Mouse (Mus musculus) stomach, postnatal 0 days (tissue): ENCODE data around the gene Pgpep1l. TPM values are rescaled to one million over a fixed set of nuclear protein-coding genes. Genes with fewer than 3 reads are reported as not detected.
A peak's percentile ranks its signal among the peaks of the same experiment; 100 is the strongest.

Experiments used
- ATAC-seq: fragments of 200-750 bp; cut with Nextera tagmentation; 2 replicates; pipeline ENCODE4 v1.8.0; 2017; ENCODE audit not compliant: low FRiP score, low TSS enrichment
- DNase-seq: peaks from one replicate; pipeline ENCODE4 v3.0.0-alpha.2; 2016; ENCODE audit warnings: low spot score
- H3K27ac ChIP-seq: fragments of 300-500 bp; sonication (generic); replicated peaks from 2 replicates; pipeline ENCODE4 v1.5.1; 2014; ENCODE audit warnings: mild to moderate bottlenecking, control low read depth
- H3K27me3 ChIP-seq: fragments of 300-500 bp; sonication (generic); 2 replicates; pipeline ENCODE4 v1.6.1; 2014; ENCODE audit warnings: low read length; ENCODE audit not compliant: control insufficient read depth, insufficient read depth
- H3K36me3 ChIP-seq: fragments of 300-500 bp; sonication (generic); 2 replicates; pipeline ENCODE4 v1.6.1; 2014; ENCODE audit warnings: low read length, mixed read lengths; ENCODE audit not compliant: control insufficient read depth, insufficient read depth
- H3K4me1 ChIP-seq: fragments of 300-500 bp; sonication (generic); replicated peaks from 2 replicates; pipeline ENCODE4 v1.6.1; 2014; ENCODE audit warnings: antibody characterized with exemption; ENCODE audit not compliant: control insufficient read depth, insufficient read depth
- H3K4me2 ChIP-seq: fragments of 300-500 bp; sonication (generic); replicated peaks from 2 replicates; pipeline ENCODE4 v1.6.1; 2014; ENCODE audit warnings: low read depth, mild to moderate bottlenecking, control low read depth, moderate library complexity
- H3K4me3 ChIP-seq: fragments of 300-500 bp; sonication (generic); 2 replicates; pipeline ENCODE4 v1.5.1; 2014; ENCODE audit warnings: low read depth, low read length, control low read depth
- H3K9ac ChIP-seq: fragments of 300-500 bp; sonication (generic); 2 replicates; pipeline ENCODE4 v1.6.1; 2014; ENCODE audit warnings: mild to moderate bottlenecking, low read length, control low read depth, mixed read lengths
- H3K9me3 ChIP-seq: fragments of 300-500 bp; sonication (generic); 2 replicates; pipeline ENCODE4 v1.6.1; 2016; ENCODE audit warnings: low read length; ENCODE audit not compliant: control insufficient read depth
- CTCF ChIP-seq: IDR thresholded peaks from 2 replicates; pipeline ENCODE4 v1.5.1; 2016; ENCODE audit warnings: antibody characterized with exemption, low read depth, mild to moderate bottlenecking, moderate library complexity
- EP300 ChIP-seq: optimal IDR thresholded peaks from 2 replicates; pipeline ENCODE3; 2016; ENCODE audit warnings: antibody characterized with exemption
- WGBS: fragments of 180-500 bp; shearing (Covaris S2); extraction: QIAGEN DNeasy Blood & Tissue Kit; methylation state at CpG from one replicate; pipeline ENCODE4 v1.1.7; 2014; 5-methylcytosine and 5-hydroxymethylcytosine counted together
- polyA plus RNA-seq: library from polyadenylated mRNA; unstranded; fragments of >200 nt; fragmentation: Nextera tagmentation; extraction: Ambion mirVana; gene quantifications from 2 replicates; pipeline ENCODE4 v1.2.1, GENCODE M21; 2015

Pgpep1l gene
- polyA plus RNA-seq, 1 experiment from 2014 or later, result not detected

- ATAC-seq (no peak), DNase-seq (no peak)
- no peak overlapping the region for H3K27ac ChIP-seq
- TF ChIP-seq EP300 (no peak), CTCF (no peak)
- H3K4me2 ChIP-seq, result no peak overlapping the region
- no peak overlapping the region for H3K9ac ChIP-seq
- H3K4me1 ChIP-seq, result no peaks in the 10 kb centered on the region
- no peaks in the 10 kb centered on the region for H3K27me3 ChIP-seq
- H3K36me3 ChIP-seq, result no peaks in the 10 kb centered on the region
- H3K4me3 ChIP-seq, result no peak overlapping the region
- 73% methylated on average over 8 of the region's 8 CpGs for WGBS
- no peaks in the 10 kb centered on the region for H3K9me3 ChIP-seq
Measured at GRCm38 (mm10) chr7:68236817-68237216, 27.2 kb downstream of the Pgpep1l start.

- TF ChIP-seq CTCF (no peak), EP300 (no peak)
- peaks cover 5% of the 10 kb centered on the region; the same call in 1 of the 2 replicates for H3K36me3 ChIP-seq
- 21% methylated on average over 13 of the region's 13 CpGs for WGBS
- H3K9me3 ChIP-seq, result no peaks in the 10 kb centered on the region
- no peaks in the 10 kb centered on the region for H3K4me1 ChIP-seq
- H3K4me2 ChIP-seq, result no peak overlapping the region
- H3K27me3 ChIP-seq, result no peaks in the 10 kb centered on the region
- ATAC-seq, result no peak
- H3K4me3 ChIP-seq, result no peak overlapping the region
- H3K9ac ChIP-seq, result no peak overlapping the region
- peak; percentile 30 for DNase-seq
- no peak overlapping the region for H3K27ac ChIP-seq
Measured at GRCm38 (mm10) chr7:68233619-68234223, 30.3 kb downstream of the Pgpep1l start.

GRCm38 (mm10) chr7:68232521-68232920, 31.5 kb downstream of the Pgpep1l start:
- H3K4me2 ChIP-seq, result no peak overlapping the region
- no peaks in the 10 kb centered on the region for H3K27me3 ChIP-seq
- TF ChIP-seq CTCF (no peak), EP300 (no peak)
- WGBS, result 91% methylated on average over 5 of the region's 5 CpGs
- no peaks in the 10 kb centered on the region for H3K9me3 ChIP-seq
- no peak overlapping the region for H3K4me3 ChIP-seq
- peaks cover 8% of the 10 kb centered on the region; the same call in 1 of the 2 replicates for H3K36me3 ChIP-seq
- no peak overlapping the region for H3K9ac ChIP-seq
- no peaks in the 10 kb centered on the region for H3K4me1 ChIP-seq
- DNase-seq (no peak), ATAC-seq (no peak)
- no peak overlapping the region for H3K27ac ChIP-seq

GRCm38 (mm10) chr7:68230831-68231230, 33.2 kb downstream of the Pgpep1l start:
- Histone ChIP-seq H3K4me3 (no peak overlapping the region), H3K27me3 (no peaks in the 10 kb centered on the region), H3K9ac (no peak overlapping the region), H3K36me3 (peaks cover 10% of the 10 kb centered on the region; the same call in 1 of the 2 replicates), H3K4me1 (no peaks in the 10 kb centered on the region), H3K27ac (no peak overlapping the region), H3K9me3 (no peaks in the 10 kb centered on the region), H3K4me2 (no peak overlapping the region)
- 83% methylated on average over 9 of the region's 9 CpGs for WGBS
- DNase-seq, result no peak
- ATAC-seq, result no peak
- TF ChIP-seq CTCF (no peak), EP300 (no peak)

- no peak overlapping the region for H3K4me2 ChIP-seq
- 67% methylated on average over 6 of the region's 6 CpGs for WGBS
- no peak overlapping the region for H3K4me3 ChIP-seq
- no peak overlapping the region for H3K9ac ChIP-seq
- no peaks in the 10 kb centered on the region for H3K27me3 ChIP-seq
- H3K4me1 ChIP-seq, result no peaks in the 10 kb centered on the region
- no peak overlapping the region for H3K27ac ChIP-seq
- peaks cover 17% of the 10 kb centered on the region for H3K36me3 ChIP-seq
- TF ChIP-seq CTCF, result no peak
- no peak for TF ChIP-seq EP300
- no peak for DNase-seq
- no peaks in the 10 kb centered on the region for H3K9me3 ChIP-seq
- no peak for ATAC-seq
Measured at GRCm38 (mm10) chr7:68228491-68228890, 35.5 kb downstream of the Pgpep1l start.

GRCm38 (mm10) chr7:68227621-68228020, 36.4 kb downstream of the Pgpep1l start:
- no peak overlapping the region for H3K9ac ChIP-seq
- ATAC-seq (no peak), DNase-seq (no peak)
- H3K27ac ChIP-seq, result no peak overlapping the region
- no peak overlapping the region for H3K4me2 ChIP-seq
- H3K4me1 ChIP-seq, result no peaks in the 10 kb centered on the region
- peaks cover 17% of the 10 kb centered on the region for H3K36me3 ChIP-seq
- H3K4me3 ChIP-seq, result no peak overlapping the region
- no peaks in the 10 kb centered on the region for H3K9me3 ChIP-seq
- no peaks in the 10 kb centered on the region for H3K27me3 ChIP-seq
- WGBS, result 75% methylated on average over 4 of the region's 4 CpGs
- TF ChIP-seq CTCF (no peak), EP300 (no peak)
